Mouse (Mus musculus): ENCODE data around the gene Spg11. TPM values are rescaled to one million over a fixed set of nuclear protein-coding genes. Genes with fewer than 3 reads are reported as not detected.
A peak's percentile ranks its signal among the peaks of the same experiment; 100 is the strongest.

The Spg11 gene
- 20.1 and 22.6 TPM in 2 replicates for total RNA-seq (2021)
- long read RNA-seq, partial matches to known transcripts = 4 of 8 reads
- long read RNA-seq, other reads (novel, unspliced or antisense) = 3 of 8 reads

DNA sequence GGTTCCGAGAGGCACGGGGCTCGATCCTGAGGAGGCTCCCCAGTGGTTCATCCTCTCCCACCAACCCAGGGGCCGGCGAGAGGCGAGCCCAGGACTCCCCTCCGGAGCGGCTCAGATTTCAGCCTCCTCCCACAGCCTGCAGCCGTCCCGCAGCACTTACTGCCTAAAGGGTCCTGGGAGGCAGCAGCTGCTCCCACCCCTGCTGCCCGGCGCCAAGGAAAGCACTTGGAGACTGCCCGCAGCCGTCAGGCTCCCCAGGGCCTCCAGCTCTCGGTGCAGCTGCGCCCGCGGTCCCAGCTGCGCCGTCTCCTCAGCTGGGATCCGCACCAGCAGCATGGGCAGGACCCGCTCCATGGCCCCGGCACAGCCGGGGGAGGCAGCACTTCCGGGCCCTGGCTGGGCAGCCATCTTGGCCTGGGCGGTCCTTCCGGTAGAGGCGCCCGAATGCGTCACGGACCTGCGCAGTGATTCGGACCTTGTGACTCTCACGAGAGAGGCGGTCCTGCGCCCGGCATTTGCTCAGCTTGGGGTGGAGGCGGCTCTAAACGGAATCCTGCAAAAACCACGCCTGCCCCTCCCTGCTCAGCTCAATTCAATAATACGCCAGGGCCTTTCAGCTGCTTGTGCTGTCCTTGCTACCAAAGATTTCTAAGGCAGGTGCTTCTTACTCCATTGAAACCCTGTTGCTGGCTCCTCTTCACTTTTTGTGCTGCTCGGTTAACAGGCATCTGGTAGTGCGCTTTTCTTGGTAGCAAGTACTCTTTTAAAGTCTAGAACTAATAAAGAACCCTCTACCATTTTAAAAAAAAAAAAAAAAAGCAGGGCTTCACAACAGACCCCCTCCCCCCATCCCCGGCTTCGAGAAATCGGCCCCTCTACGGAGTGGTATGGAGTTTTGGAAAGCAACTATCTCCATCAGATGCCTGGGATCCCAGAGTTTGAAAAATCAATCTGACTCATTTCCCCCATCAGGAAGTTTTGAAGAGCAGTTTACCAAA, at the start of gene Spg11:
TSS of gene Spg11 (minus strand) at position 426 of the 998 bp plus-strand sequence.
- DNase-seq = peak; percentile 98

DNA sequence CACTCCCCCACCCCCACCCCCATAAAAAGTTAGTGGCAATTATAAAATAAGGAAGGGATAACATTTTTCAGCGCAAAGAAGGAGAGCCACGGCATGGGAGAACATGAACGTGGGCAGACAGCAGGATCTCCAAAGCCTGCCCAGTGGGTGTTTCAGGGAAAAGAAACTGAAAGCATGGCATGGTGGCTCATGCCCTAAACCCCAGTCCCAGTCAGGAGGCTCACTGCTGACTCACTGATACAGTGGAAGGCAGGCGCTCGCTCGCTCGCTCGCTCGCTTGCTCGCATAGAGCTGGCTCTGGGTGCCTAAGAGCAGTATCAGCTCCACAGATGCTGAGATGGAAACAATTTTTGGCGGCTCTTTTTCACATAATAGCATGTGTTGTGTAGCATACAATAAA, 46.1 kb upstream of the Spg11 start:
- DNase-seq = no peak

DNA sequence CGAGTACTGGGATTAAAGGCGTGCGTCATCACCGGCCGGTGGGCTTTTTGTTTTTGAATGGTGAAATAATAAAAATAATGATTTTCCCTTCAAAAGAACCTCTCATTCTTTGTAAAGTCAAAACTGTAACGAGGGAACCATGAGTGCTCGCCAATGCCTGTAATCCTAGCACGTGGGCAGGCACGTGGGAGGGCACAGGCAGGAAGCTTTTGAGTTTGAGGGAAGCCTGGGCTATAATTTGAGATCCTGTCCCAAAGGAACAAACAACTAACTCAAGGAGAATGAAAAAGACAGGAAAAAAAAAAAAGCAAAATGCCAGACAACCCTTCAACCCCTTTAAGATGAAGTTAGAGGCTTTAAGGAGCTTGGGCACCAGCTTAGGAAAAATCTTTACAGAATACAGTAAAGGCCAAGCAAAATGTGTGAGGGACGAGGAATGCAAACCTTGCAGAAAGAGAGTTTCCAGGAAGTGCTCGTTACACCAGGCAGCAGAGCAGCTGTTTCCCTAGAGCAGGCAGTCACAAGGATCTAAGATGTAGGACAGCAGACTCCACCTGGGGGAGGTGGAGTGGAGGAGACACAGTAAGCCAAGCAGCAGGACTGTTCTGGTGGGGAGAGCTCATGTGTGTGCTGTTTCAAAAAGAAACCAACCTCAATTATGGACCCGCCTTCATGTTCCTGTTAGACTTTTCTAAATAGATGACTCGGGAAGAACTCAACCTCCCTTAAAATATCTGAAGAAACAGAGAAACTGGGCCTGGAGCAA, 45.4 kb upstream of the Spg11 start:
- DNase-seq = no peak

- DNase-seq = no peak
Measured at GRCm38 (mm10) chr2:122162529-122162928, 44.3 kb upstream of the Spg11 start.

GRCm38 (mm10) chr2:122161542-122161941, 43.4 kb upstream of the Spg11 start:
- DNase-seq = no peak

- peak; percentile 83 for DNase-seq
Measured at GRCm38 (mm10) chr2:122160680-122161079, 42.5 kb upstream of the Spg11 start, which contains the start of gene Trim69. TSS of gene Trim69 (plus strand) at chr2:122160700.

DNA sequence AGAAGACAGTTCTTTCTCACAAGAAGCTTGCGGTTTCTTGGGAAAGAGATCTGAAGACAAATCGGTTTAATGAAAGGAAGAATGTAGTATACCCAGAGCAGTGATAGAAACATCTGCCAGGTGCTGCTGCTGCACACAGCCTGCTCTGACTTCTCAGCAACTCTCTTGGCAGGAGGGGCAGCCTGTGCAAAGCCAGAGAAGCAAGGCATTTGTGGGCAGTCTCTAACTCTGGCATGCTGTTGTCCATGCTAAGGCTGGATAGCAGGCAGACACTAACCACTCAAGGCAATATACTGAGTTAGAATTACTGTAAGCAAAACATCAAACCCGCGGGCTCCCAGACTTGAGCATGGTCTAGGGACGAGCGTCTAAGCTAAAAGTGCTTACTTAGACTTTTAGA, 41.5 kb upstream of the Spg11 start:
- DNase-seq = no peak

- no peak for DNase-seq
Measured at GRCm38 (mm10) chr2:122158362-122158802, 40.2 kb upstream of the Spg11 start.

- DNase-seq = no peak
Measured at GRCm38 (mm10) chr2:122157561-122157960, 39.4 kb upstream of the Spg11 start.

DNA sequence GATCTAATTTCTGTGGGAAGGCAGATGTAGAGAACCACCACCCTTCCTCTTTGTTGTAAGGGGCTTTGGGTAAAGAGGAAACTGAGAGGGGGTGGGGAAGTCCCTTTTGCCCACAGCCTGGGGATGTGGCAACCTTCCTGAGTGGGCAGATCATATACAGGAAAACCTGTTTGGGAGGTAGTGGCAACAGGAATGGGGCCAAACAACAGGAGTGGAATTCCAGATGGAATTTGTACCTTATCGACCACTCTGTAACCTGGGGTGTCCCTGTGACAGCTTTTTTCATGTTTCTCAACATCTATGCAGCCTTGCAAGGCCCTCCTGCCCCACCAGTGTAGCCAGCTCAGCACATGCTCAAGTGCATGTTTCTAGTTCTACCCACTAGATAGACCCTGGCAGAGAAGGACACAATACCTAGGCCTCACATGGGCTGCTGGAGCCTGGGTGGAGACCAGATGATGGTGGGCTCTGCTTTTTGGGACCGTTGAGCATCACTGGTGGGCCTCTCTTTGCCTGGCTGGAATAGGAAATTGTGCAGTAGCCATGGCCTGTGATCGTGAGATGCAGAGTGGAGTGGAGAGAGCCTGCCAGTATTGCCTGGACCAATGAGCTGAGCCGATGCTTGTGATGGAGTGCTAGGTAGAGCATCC, 38.0 kb upstream of the Spg11 start:
- DNase-seq = no peak

GRCm38 (mm10) chr2:122155292-122155691, 37.1 kb upstream of the Spg11 start:
- no peak for DNase-seq

DNA sequence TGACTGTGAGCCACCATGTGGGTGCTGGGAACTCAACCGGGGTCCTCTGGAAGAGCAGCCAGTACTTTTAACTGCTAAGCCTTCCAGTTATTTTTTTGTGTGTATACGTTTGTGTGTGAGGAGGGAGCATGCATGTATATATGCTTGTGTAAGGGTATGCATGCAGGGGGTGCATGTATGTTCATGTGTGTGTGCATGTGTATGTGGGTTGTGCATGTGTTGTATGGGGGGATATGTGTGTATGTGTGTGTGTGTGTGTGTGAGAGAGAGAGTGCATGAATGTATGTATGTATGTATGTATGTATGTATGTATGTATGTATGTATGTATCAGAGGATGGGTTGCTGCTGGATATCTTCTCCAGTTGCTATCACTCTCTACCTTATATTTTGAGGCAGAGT, 36.3 kb upstream of the Spg11 start:
- no peak for DNase-seq

GRCm38 (mm10) chr2:122153681-122154365, 35.6 kb upstream of the Spg11 start:
- DNase-seq = no peak

- no peak for DNase-seq
Measured at GRCm38 (mm10) chr2:122152850-122153249, 34.7 kb upstream of the Spg11 start.

DNA sequence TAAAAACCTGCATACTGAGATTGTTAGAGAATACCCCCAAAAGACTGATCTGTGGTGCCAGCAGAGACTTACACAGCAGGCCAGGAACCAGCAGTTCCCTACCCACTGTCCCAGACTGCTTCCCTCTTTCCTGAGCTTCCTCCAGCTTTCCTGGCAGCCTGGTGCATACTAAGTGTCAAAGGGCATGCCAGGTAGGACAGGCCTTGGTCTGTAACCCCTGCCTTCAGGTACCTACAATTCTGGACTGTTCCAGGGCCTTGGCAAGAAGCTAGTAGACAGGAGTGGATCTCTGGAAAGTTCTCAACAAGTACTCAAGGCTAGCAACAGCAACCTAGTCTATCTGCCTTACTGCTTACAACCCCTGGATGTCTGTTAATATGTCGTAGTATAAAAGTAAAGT, 33.0 kb upstream of the Spg11 start:
- DNase-seq = no peak

GRCm38 (mm10) chr2:122149716-122150115, 31.5 kb upstream of the Spg11 start:
- DNase-seq = no peak

DNA sequence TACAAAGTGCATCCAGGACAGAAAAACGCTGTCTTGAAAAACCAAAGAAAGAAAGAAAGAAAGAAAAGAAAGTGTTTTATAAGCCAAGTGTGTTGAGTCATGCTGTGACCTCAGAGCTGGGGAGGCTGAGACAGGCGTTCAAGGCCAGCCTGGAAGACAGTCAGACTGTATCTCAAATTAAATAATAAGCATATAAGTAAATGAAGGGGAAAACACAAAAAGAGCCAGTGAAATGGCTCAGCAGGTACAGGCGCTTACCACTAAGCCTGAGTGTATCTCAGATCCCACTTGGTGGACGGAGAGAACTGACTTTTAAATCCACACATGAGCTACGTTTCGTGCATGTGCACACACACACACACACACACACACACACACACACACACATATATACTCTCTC, 31.1 kb upstream of the Spg11 start:
- DNase-seq = no peak

- DNase-seq = peak; percentile 63
Measured at GRCm38 (mm10) chr2:122148242-122148917, 30.2 kb upstream of the Spg11 start.

GRCm38 (mm10) chr2:122147508-122148241, 29.5 kb upstream of the Spg11 start, which contains the start of gene B2m:
TSS of gene B2m (plus strand) at chr2:122147686.
- DNase-seq = peak; percentile 91

DNA sequence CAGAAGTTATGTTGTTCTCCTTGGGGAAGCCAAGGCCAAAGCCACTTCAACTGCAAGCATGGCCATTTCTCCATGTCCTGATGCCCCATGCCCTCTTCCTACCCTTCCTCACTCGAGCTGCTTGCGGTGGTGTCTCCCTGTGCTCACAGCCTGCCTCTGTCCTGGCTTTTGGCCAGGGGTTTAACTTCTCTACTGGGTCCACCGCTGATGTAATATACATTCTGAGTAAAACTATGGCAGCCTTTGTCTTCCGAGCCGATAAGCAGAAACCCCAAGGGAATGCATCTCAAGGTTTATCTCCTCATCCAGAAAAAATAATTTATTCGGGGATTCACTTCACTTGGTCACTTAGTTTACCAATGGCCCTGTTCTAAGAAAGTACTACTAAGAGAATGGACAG, 28.5 kb upstream of the Spg11 start:
- DNase-seq = no peak
